Mouse (Mus musculus): ENCODE data around the gene Podxl2.

GRCm38 (mm10) chr6:88828206-88829009, 46.4 kb downstream of the Podxl2 start:
- no peak for TF ChIP-seq CTCF (IDR thresholded peaks at IDR 0.05; ENCODE audit: insufficient read depth, low read depth, low read length)
- no peak for TF ChIP-seq POLR2A (IDR thresholded peaks at IDR 0.05; ENCODE audit: insufficient read depth, low read depth, low read length)

Measured in olfactory bulb, adult 2 months (tissue).